Mouse (Mus musculus) liver, embryonic 13.5 days (tissue): ENCODE data around the gene Gsk3a. TPM values are rescaled to one million over a fixed set of nuclear protein-coding genes. Genes with fewer than 3 reads are reported as not detected.

Experiments
- ATAC-seq: fragments of 200-750 bp; cut with Nextera tagmentation; 2 replicates; pipeline ENCODE4 v1.8.0; 2017; ENCODE audit warnings: low read depth, mild to moderate bottlenecking, moderate number of reproducible peaks, moderate library complexity
- DNase-seq: peaks from one replicate; pipeline ENCODE4 v3.0.0; 2022
- H3K27ac ChIP-seq: fragments of 300-500 bp; sonication (generic); 2 replicates; pipeline ENCODE4 v1.5.1; 2015; ENCODE audit warnings: moderate library complexity, mild to moderate bottlenecking, inconsistent platforms
- H3K27me3 ChIP-seq: fragments of 300-500 bp; sonication (generic); 2 replicates; pipeline ENCODE4 v1.6.1; 2015; ENCODE audit warnings: mild to moderate bottlenecking, inconsistent platforms
- H3K36me3 ChIP-seq: fragments of 300-500 bp; sonication (generic); 2 replicates; pipeline ENCODE4 v1.6.1; 2015; ENCODE audit warnings: mild to moderate bottlenecking, inconsistent platforms
- H3K4me1 ChIP-seq: fragments of 300-500 bp; sonication (generic); replicated peaks from 2 replicates; pipeline ENCODE4 v1.6.1; 2015; ENCODE audit warnings: inconsistent platforms
- H3K4me2 ChIP-seq: fragments of 300-500 bp; sonication (generic); 2 replicates; pipeline ENCODE4 v1.6.1; 2015; ENCODE audit warnings: inconsistent platforms, mild to moderate bottlenecking, moderate library complexity
- H3K4me3 ChIP-seq: fragments of 300-500 bp; sonication (generic); replicated peaks from 2 replicates; pipeline ENCODE4 v1.5.1; 2015; ENCODE audit warnings: mild to moderate bottlenecking, inconsistent platforms
- H3K9ac ChIP-seq: fragments of 300-500 bp; sonication (generic); 2 replicates; pipeline ENCODE4 v1.6.1; 2015; ENCODE audit warnings: mild to moderate bottlenecking, inconsistent platforms
- H3K9me3 ChIP-seq: fragments of 300-500 bp; sonication (generic); replicated peaks from 2 replicates; pipeline ENCODE4 v1.6.1; 2016; ENCODE audit warnings: inconsistent platforms
- WGBS: fragments of 180-500 bp; shearing (Covaris S2); methylation state at CpG from one replicate; pipeline ENCODE4 v1.1.7; 2015; ENCODE audit not compliant: insufficient replicate concordance; 5-methylcytosine and 5-hydroxymethylcytosine counted together
- polyA plus RNA-seq: library from polyadenylated mRNA; unstranded; fragments of >200 nt; fragmentation: Nextera tagmentation; extraction: Ambion mirVana; gene quantifications from 2 replicates; pipeline ENCODE4 v1.2.1, GENCODE M21; 2015

Gsk3a gene
- polyA plus RNA-seq, 1 experiment from 2014 or later = 6.3 TPM

- Histone ChIP-seq H3K36me3 (peaks cover 93% of the 10 kb centered on the region), H3K4me3 (no peak overlapping the region), H3K27me3 (no peaks in the 10 kb centered on the region), H3K9ac (no peak overlapping the region), H3K27ac (peak overlapping the region; percentile 14; the same call in 1 of the 2 replicates), H3K4me1 (peaks cover 79% of the 10 kb centered on the region), H3K4me2 (no peak overlapping the region), H3K9me3 (no peaks in the 10 kb centered on the region)
- DNase-seq (no peak), ATAC-seq (no peak)
- 83% methylated on average over 2 of the region's 2 CpGs for WGBS
Measured at GRCm38 (mm10) chr7:25214172-25214571, 23.5 kb downstream of the Gsk3a start.

DNA sequence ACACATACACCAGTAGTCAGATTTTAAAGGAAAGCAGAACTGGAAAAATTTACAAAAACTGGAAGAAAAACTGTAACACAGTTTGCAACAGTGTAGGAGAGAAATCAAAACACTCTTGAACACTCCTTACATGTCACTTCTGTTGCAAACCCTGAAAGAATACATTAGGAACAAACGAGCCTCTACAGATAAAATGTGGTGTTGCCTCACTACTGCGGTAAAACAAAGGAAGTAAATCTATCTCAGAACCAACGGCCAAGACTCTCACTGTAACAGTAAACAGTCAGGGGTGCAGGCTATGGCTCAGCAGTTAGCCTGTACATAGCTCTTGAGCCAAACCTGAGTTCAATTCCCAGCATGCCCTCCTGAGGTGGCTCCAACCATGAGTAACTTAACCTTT lies 24.6 kb downstream of the Gsk3a start:
- WGBS = 28% methylated on average over 3 of the region's 3 CpGs
- no peaks in the 10 kb centered on the region for H3K27me3 ChIP-seq
- H3K27ac ChIP-seq = no peak overlapping the region; the same call in 1 of the 2 replicates
- H3K4me1 ChIP-seq = peaks cover 83% of the 10 kb centered on the region
- ATAC-seq (no peak), DNase-seq (no peak)
- H3K36me3 ChIP-seq = peaks cover 98% of the 10 kb centered on the region
- no peaks in the 10 kb centered on the region for H3K9me3 ChIP-seq
- H3K9ac ChIP-seq = no peak overlapping the region
- H3K4me2 ChIP-seq = no peak overlapping the region
- H3K4me3 ChIP-seq = no peak overlapping the region

- H3K4me2 ChIP-seq = peak overlapping the region; percentile 72
- H3K9me3 ChIP-seq = no peaks in the 10 kb centered on the region
- H3K4me3 ChIP-seq = peak overlapping the region; percentile 48; the same call in 1 of the 2 replicates
- no peak for DNase-seq
- peaks cover 93% of the 10 kb centered on the region for H3K4me1 ChIP-seq
- peaks cover 99% of the 10 kb centered on the region for H3K36me3 ChIP-seq
- no peak for ATAC-seq
- peak overlapping the region; percentile 93 for H3K27ac ChIP-seq
- peak overlapping the region; percentile 67; the same call in 1 of the 2 replicates for H3K9ac ChIP-seq
- no peaks in the 10 kb centered on the region for H3K27me3 ChIP-seq
- WGBS = 88% methylated on average over 4 of the region's 4 CpGs
Measured at GRCm38 (mm10) chr7:25210482-25210881, 27.2 kb downstream of the Gsk3a start.

DNA sequence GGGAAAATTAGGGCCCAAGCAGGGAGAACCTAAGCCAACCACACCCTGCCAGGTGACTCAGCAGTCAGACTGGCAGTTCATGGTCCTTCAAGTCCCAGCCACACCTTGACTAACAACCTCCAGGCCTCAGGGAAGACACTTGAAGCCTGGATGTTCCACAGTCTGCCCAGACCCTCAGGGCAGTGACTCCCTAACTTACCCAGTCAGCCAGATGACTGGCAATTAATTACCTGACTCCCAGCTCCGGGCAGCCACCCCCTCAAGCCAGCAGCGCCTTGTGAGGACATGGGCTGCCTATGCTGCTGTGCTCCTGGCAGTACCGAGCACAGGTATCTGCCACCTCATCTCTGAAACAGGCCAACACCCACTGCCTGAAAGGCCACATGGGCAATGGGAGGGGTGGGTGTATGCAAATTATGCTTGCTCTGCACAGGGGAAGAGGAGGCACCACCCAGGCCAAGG lies 28.5 kb downstream of the Gsk3a start:
- Histone ChIP-seq H3K27ac (peak overlapping the region; percentile 93), H3K36me3 (peaks cover 100% of the 10 kb centered on the region), H3K4me1 (peaks cover 95% of the 10 kb centered on the region), H3K9ac (peak overlapping the region; percentile 67), H3K4me2 (peak overlapping the region; percentile 72), H3K27me3 (no peaks in the 10 kb centered on the region), H3K9me3 (no peaks in the 10 kb centered on the region), H3K4me3 (peak overlapping the region; percentile 48)
- ATAC-seq (peak; percentile 91), DNase-seq (peak; percentile 40)
- 60% methylated on average over 3 of the region's 3 CpGs for WGBS

- H3K27ac ChIP-seq = peak overlapping the region; percentile 93
- DNase-seq (no peak), ATAC-seq (no peak)
- 77% methylated on average over 16 of the region's 16 CpGs for WGBS
- no peak overlapping the region; the same call in 1 of the 2 replicates for H3K4me2 ChIP-seq
- H3K4me1 ChIP-seq = peaks cover 74% of the 10 kb centered on the region
- H3K9me3 ChIP-seq = no peaks in the 10 kb centered on the region
- H3K27me3 ChIP-seq = no peaks in the 10 kb centered on the region
- no peak overlapping the region for H3K9ac ChIP-seq
- H3K4me3 ChIP-seq = no peak overlapping the region
- H3K36me3 ChIP-seq = peaks cover 100% of the 10 kb centered on the region
Measured at GRCm38 (mm10) chr7:25206094-25206830, 31.4 kb downstream of the Gsk3a start.

DNA sequence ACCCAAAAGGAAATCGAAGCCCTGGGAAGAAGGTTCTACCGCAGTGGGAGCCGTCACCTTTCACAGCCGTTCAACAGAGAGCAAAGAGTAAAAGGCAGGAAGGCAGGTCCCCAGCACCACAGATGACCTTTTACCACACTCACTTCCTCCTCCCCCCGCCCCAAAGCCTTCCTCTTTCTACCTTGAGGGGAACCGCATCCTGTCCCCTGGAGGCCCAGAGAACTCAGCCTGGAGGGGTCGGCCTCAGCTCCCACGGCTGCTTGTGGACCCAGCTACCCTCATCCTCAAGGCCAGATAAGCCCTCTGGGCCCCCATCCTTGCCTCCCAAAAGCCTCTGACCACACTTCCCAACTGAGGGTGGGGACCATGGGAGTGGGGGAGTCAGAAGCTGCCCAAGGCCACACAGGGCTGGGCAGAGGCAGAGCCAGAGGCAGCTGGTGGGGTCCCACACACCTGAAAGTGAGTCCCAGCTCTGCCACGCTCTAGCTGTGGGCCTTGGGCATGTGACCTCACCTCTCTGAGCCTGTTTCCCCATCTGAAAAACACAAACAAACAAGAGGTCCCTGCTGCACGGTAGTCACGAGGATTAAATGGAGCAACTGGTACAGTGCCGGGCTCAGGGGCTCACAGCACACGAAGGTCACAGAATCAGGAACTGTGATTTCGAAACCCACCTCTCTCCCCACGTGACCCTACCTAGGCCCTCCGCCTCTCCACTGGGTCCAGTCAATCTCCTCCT lies 32.1 kb downstream of the Gsk3a start:
- Histone ChIP-seq H3K36me3 (peaks cover 99% of the 10 kb centered on the region), H3K4me2 (peak overlapping the region; percentile 15), H3K4me1 (peaks cover 67% of the 10 kb centered on the region), H3K4me3 (no peak overlapping the region), H3K27ac (peak overlapping the region; percentile 66), H3K9ac (no peak overlapping the region), H3K27me3 (no peaks in the 10 kb centered on the region), H3K9me3 (no peaks in the 10 kb centered on the region)
- ATAC-seq = no peak
- no peak for DNase-seq
- 44% methylated on average over 16 of the region's 16 CpGs for WGBS

- H3K4me1 ChIP-seq = peaks cover 53% of the 10 kb centered on the region
- H3K36me3 ChIP-seq = peaks cover 80% of the 10 kb centered on the region
- no peak overlapping the region for H3K27ac ChIP-seq
- no peak overlapping the region for H3K9ac ChIP-seq
- ATAC-seq (no peak), DNase-seq (no peak)
- H3K27me3 ChIP-seq = no peaks in the 10 kb centered on the region
- 87% methylated on average over 19 of the region's 20 CpGs for WGBS
- H3K4me2 ChIP-seq = no peak overlapping the region
- no peaks in the 10 kb centered on the region for H3K9me3 ChIP-seq
- no peak overlapping the region for H3K4me3 ChIP-seq
Measured at GRCm38 (mm10) chr7:25203624-25204023, 34.0 kb downstream of the Gsk3a start.

DNA sequence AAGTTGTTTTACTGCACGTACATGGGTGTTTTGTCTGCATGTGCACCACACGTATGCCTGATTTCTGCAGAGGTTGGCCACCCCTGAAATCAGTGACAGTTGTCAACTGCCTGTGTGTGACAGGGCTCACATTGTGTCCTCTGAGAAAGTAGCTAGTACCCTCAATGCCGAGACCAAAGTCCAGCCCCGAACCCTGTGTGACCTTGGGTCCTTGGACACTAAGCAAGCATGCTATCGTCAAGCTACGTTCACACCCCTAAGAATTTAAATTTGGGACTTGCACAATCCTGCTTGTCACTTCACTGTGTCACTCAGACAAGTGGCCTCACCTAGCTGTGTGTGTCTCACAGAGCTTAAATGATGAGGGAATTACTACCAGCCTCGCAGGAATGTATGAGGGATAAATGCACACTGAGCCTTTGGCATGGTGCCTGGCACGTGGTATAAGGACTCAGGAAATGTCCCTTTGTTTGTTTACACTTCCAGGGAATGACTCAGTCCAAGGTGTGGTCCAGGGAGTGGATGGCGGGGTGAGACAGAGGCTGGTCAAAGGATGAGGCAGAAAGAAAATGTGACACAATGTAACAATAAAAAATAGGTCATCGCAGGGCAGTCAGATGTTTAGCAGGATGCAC lies 40.1 kb downstream of the Gsk3a start:
- H3K9me3 ChIP-seq = no peaks in the 10 kb centered on the region
- no peak overlapping the region for H3K4me2 ChIP-seq
- ATAC-seq (no peak), DNase-seq (no peak)
- H3K27ac ChIP-seq = no peak overlapping the region
- WGBS = 69% methylated on average over 10 of the region's 10 CpGs
- no peak overlapping the region for H3K4me3 ChIP-seq
- H3K27me3 ChIP-seq = no peaks in the 10 kb centered on the region
- H3K36me3 ChIP-seq = peaks cover 19% of the 10 kb centered on the region
- H3K4me1 ChIP-seq = peaks cover 51% of the 10 kb centered on the region
- no peak overlapping the region for H3K9ac ChIP-seq

GRCm38 (mm10) chr7:25196107-25196506 lies 41.5 kb downstream of the Gsk3a start:
- no peak for ATAC-seq
- H3K4me3 ChIP-seq = no peak overlapping the region
- no peaks in the 10 kb centered on the region for H3K27me3 ChIP-seq
- no peaks in the 10 kb centered on the region for H3K9me3 ChIP-seq
- H3K9ac ChIP-seq = peak overlapping the region; percentile 4; the same call in 1 of the 2 replicates
- H3K4me1 ChIP-seq = peaks cover 51% of the 10 kb centered on the region
- peaks cover 5% of the 10 kb centered on the region for H3K36me3 ChIP-seq
- 63% methylated on average over 9 of the region's 9 CpGs for whole genome bisulfite sequencing
- no peak for DNase-seq
- H3K27ac ChIP-seq = peak overlapping the region; percentile 78
- peak overlapping the region; percentile 43; the same call in 1 of the 2 replicates for H3K4me2 ChIP-seq

DNA sequence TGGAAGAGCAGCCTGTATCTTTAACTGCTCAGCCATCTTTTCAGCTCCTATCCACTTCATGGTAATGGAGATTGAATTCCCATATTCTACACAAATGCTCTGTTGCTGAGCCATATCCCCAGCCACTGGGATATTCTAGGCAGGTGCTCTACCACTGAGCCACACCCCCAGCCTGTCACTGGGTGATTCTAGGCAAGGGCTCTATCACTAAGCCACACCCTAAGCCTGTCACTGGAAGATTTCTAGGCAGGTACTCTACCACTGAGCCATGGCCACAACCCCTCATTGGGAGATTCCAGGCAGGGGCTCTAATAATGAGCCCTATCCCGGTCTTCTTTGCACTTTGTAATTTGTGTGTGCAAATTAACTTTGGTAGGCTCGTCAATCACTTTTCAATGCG lies 42.5 kb downstream of the Gsk3a start:
- ATAC-seq = peak; percentile 99
- DNase-seq = peak; percentile 64
- Histone ChIP-seq H3K4me2 (peak overlapping the region; percentile 43), H3K4me3 (no peak overlapping the region), H3K9me3 (no peaks in the 10 kb centered on the region), H3K36me3 (no peaks in the 10 kb centered on the region), H3K4me1 (peaks cover 51% of the 10 kb centered on the region), H3K27ac (peak overlapping the region; percentile 78), H3K9ac (peak overlapping the region; percentile 52), H3K27me3 (no peaks in the 10 kb centered on the region)
- 68% methylated on average over 3 of the region's 3 CpGs for WGBS

DNA sequence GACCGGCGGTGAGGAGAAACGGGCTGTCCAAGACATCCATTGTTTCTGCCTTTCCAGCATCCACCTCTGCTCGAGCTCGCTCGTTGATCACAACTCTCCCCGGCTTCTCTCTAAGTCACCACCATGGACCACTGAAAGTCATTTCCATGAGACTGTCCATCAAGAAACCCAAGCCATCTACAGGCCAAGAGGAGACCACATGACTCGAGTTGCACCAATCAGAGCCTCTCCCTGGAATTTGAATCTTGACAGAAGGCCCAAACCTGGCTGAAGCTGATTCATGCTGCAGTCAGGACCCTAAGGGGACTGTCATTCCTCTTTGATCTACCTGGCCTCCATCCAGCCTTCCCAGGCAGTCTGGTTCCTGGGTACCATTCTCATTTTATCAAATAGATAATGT lies 45.5 kb downstream of the Gsk3a start:
- WGBS = 71% methylated on average over 8 of the region's 8 CpGs

More for the DNA sequence above, 45.5 kb downstream of the Gsk3a start:
- no peak overlapping the region for H3K9ac ChIP-seq
- DNase-seq (no peak), ATAC-seq (no peak)
- no peaks in the 10 kb centered on the region for H3K9me3 ChIP-seq
- no peaks in the 10 kb centered on the region for H3K27me3 ChIP-seq
- H3K36me3 ChIP-seq = no peaks in the 10 kb centered on the region
- H3K4me1 ChIP-seq = peaks cover 35% of the 10 kb centered on the region
- no peak overlapping the region for H3K4me3 ChIP-seq
- no peak overlapping the region for H3K4me2 ChIP-seq
- no peak overlapping the region for H3K27ac ChIP-seq
